Mouse (Mus musculus) heart, embryonic 15.5 days (tissue): ENCODE measurements around the gene 1600014C23Rik. TPM values are rescaled to one million over a fixed set of nuclear protein-coding genes. Genes with fewer than 3 reads are reported as not detected.

Experiments
- ATAC-seq: fragments of 200-750 bp; cut with Nextera tagmentation; replicated peaks from 2 replicates; pipeline ENCODE4 v1.8.0; 2017; ENCODE audit warnings: low read depth, moderate TSS enrichment; ENCODE audit not compliant: insufficient number of reproducible peaks, insufficient read depth, low FRiP score
- H3K27ac ChIP-seq: fragments of 300-500 bp; sonication (generic); 2 replicates; pipeline ENCODE4 v1.5.1; 2015; ENCODE audit warnings: mild to moderate bottlenecking, inconsistent platforms
- H3K27me3 ChIP-seq: fragments of 300-500 bp; sonication (generic); 2 replicates; pipeline ENCODE4 v1.6.1; 2015; ENCODE audit warnings: inconsistent platforms
- H3K36me3 ChIP-seq: fragments of 300-500 bp; sonication (generic); 2 replicates; pipeline ENCODE4 v1.6.1; 2015; ENCODE audit warnings: mild to moderate bottlenecking, inconsistent platforms
- H3K4me1 ChIP-seq: fragments of 300-500 bp; sonication (generic); replicated peaks from 2 replicates; pipeline ENCODE4 v1.6.1; 2015; ENCODE audit warnings: inconsistent platforms
- H3K4me2 ChIP-seq: fragments of 300-500 bp; sonication (generic); 2 replicates; pipeline ENCODE4 v1.6.1; 2015; ENCODE audit warnings: inconsistent platforms, mild to moderate bottlenecking, moderate library complexity
- H3K4me3 ChIP-seq: fragments of 300-500 bp; sonication (generic); 2 replicates; pipeline ENCODE4 v1.5.1; 2015; ENCODE audit warnings: mild to moderate bottlenecking, inconsistent platforms
- H3K9ac ChIP-seq: fragments of 300-500 bp; sonication (generic); 2 replicates; pipeline ENCODE4 v1.6.1; 2015; ENCODE audit warnings: mild to moderate bottlenecking, inconsistent platforms
- H3K9me3 ChIP-seq: fragments of 300-500 bp; sonication (generic); replicated peaks from 2 replicates; pipeline ENCODE4 v1.6.1; 2016; ENCODE audit warnings: inconsistent platforms
- WGBS: fragments of 180-500 bp; shearing (Covaris S2); methylation state at CpG from one replicate; pipeline ENCODE4 v1.1.7; 2015; ENCODE audit warnings: mixed read lengths; 5-methylcytosine and 5-hydroxymethylcytosine counted together
- polyA plus RNA-seq: library from polyadenylated mRNA; unstranded; fragments of >200 nt; fragmentation: Nextera tagmentation; extraction: Ambion mirVana; gene quantifications from 2 replicates; pipeline ENCODE4 v1.2.1, GENCODE M21; 2015

The 1600014C23Rik gene
- polyA plus RNA-seq, 1 experiment from 2014 or later: 0.98 TPM

GRCm38 (mm10) chr17:45700496-45701235 lies 33.0 kb downstream of the 1600014C23Rik start:
- Histone ChIP-seq H3K4me2 (peak overlapping the region; percentile 17; the same call in 1 of the 2 replicates), H3K9ac (no peak overlapping the region), H3K36me3 (peaks cover 7% of the 10 kb centered on the region), H3K4me1 (peaks cover 25% of the 10 kb centered on the region), H3K27me3 (no peaks in the 10 kb centered on the region), H3K27ac (peak overlapping the region; percentile 52), H3K4me3 (no peak overlapping the region), H3K9me3 (no peaks in the 10 kb centered on the region)
- 0 out of 2 replicates have a peak, but pooled peaks have one; percentile 32 for ATAC-seq
- 30% methylated on average over 11 of the region's 16 CpGs for WGBS

- H3K27me3 ChIP-seq: no peaks in the 10 kb centered on the region
- no peak for ATAC-seq
- WGBS: 89% methylated on average over 3 of the region's 3 CpGs
These were observed 34.5 kb downstream of the 1600014C23Rik start for GRCm38 (mm10) chr17:45699039-45699740.

GRCm38 (mm10) chr17:45698368-45698767 lies 35.3 kb downstream of the 1600014C23Rik start:
- Histone ChIP-seq H3K9me3 (no peaks in the 10 kb centered on the region), H3K4me1 (peaks cover 46% of the 10 kb centered on the region)
- WGBS: 59% methylated on average over 6 of the region's 6 CpGs

More at GRCm38 (mm10) chr17:45699039-45699740, 34.5 kb downstream of the 1600014C23Rik start:
- no peak overlapping the region for H3K27ac ChIP-seq
- H3K4me1 ChIP-seq: peaks cover 38% of the 10 kb centered on the region
- H3K36me3 ChIP-seq: peaks cover 7% of the 10 kb centered on the region
- no peaks in the 10 kb centered on the region for H3K9me3 ChIP-seq
- no peak overlapping the region for H3K4me3 ChIP-seq
- H3K4me2 ChIP-seq: no peak overlapping the region
- H3K9ac ChIP-seq: no peak overlapping the region

GRCm38 (mm10) chr17:45696981-45697380 lies 36.7 kb downstream of the 1600014C23Rik start:
- no peak for ATAC-seq
- H3K4me1 ChIP-seq: peaks cover 53% of the 10 kb centered on the region
- 86% methylated on average over 9 of the region's 9 CpGs for WGBS
- no peaks in the 10 kb centered on the region for H3K27me3 ChIP-seq
- no peak overlapping the region for H3K27ac ChIP-seq
- H3K36me3 ChIP-seq: peaks cover 7% of the 10 kb centered on the region
- no peaks in the 10 kb centered on the region for H3K9me3 ChIP-seq
- no peak overlapping the region for H3K4me3 ChIP-seq
- no peak overlapping the region for H3K4me2 ChIP-seq
- no peak overlapping the region for H3K9ac ChIP-seq

More at GRCm38 (mm10) chr17:45698368-45698767, 35.3 kb downstream of the 1600014C23Rik start:
- no peak for ATAC-seq
- no peak overlapping the region for H3K4me2 ChIP-seq
- no peak overlapping the region; the same call in 1 of the 2 replicates for H3K27ac ChIP-seq
- no peaks in the 10 kb centered on the region for H3K27me3 ChIP-seq
- no peak overlapping the region for H3K9ac ChIP-seq
- H3K36me3 ChIP-seq: peaks cover 7% of the 10 kb centered on the region
- no peak overlapping the region for H3K4me3 ChIP-seq

GRCm38 (mm10) chr17:45695227-45696120 lies 38.2 kb downstream of the 1600014C23Rik start:
- WGBS: 56% methylated on average over 23 of the region's 23 CpGs
- Histone ChIP-seq H3K9me3 (no peaks in the 10 kb centered on the region), H3K4me2 (no peak overlapping the region), H3K27ac (0 out of 2 replicates have a peak overlapping the region, but pooled peaks have one; percentile 40), H3K36me3 (peaks cover 7% of the 10 kb centered on the region), H3K9ac (no peak overlapping the region; the same call in 1 of the 2 replicates), H3K27me3 (no peaks in the 10 kb centered on the region), H3K4me1 (peaks cover 43% of the 10 kb centered on the region), H3K4me3 (no peak overlapping the region)
- no peak for ATAC-seq

- 52% methylated on average over 18 of the region's 18 CpGs for WGBS
These were observed 39.7 kb downstream of the 1600014C23Rik start for GRCm38 (mm10) chr17:45693812-45694565.

GRCm38 (mm10) chr17:45692159-45692558 lies 41.5 kb downstream of the 1600014C23Rik start:
- H3K4me3 ChIP-seq: no peak overlapping the region
- no peaks in the 10 kb centered on the region for H3K27me3 ChIP-seq
- H3K4me2 ChIP-seq: no peak overlapping the region
- no peak for ATAC-seq
- H3K36me3 ChIP-seq: no peaks in the 10 kb centered on the region; the same call in 1 of the 2 replicates
- H3K9me3 ChIP-seq: no peaks in the 10 kb centered on the region
- no peak overlapping the region for H3K27ac ChIP-seq
- H3K4me1 ChIP-seq: peaks cover 48% of the 10 kb centered on the region
- 76% methylated on average over 5 of the region's 5 CpGs for WGBS
- H3K9ac ChIP-seq: no peak overlapping the region

More at GRCm38 (mm10) chr17:45693812-45694565, 39.7 kb downstream of the 1600014C23Rik start:
- no peak for ATAC-seq
- no peaks in the 10 kb centered on the region for H3K9me3 ChIP-seq
- H3K4me3 ChIP-seq: no peak overlapping the region
- H3K4me1 ChIP-seq: peaks cover 39% of the 10 kb centered on the region
- peak overlapping the region; percentile 21; the same call in 1 of the 2 replicates for H3K27ac ChIP-seq
- no peaks in the 10 kb centered on the region for H3K27me3 ChIP-seq
- H3K9ac ChIP-seq: no peak overlapping the region
- H3K36me3 ChIP-seq: peaks cover 7% of the 10 kb centered on the region
- 0 out of 2 replicates have a peak overlapping the region, but pooled peaks have one; percentile 11 for H3K4me2 ChIP-seq

GRCm38 (mm10) chr17:45690044-45690443 lies 43.6 kb downstream of the 1600014C23Rik start:
- H3K9me3 ChIP-seq: no peaks in the 10 kb centered on the region
- H3K4me2 ChIP-seq: no peak overlapping the region
- H3K27me3 ChIP-seq: no peaks in the 10 kb centered on the region
- H3K4me3 ChIP-seq: no peak overlapping the region
- no peak overlapping the region for H3K9ac ChIP-seq
- 89% methylated on average over 4 of the region's 4 CpGs for WGBS
- peaks cover 45% of the 10 kb centered on the region for H3K4me1 ChIP-seq
- H3K36me3 ChIP-seq: no peaks in the 10 kb centered on the region
- no peak overlapping the region for H3K27ac ChIP-seq
- ATAC-seq: no peak

GRCm38 (mm10) chr17:45689120-45689519 lies 44.5 kb downstream of the 1600014C23Rik start:
- Histone ChIP-seq H3K4me1 (peaks cover 47% of the 10 kb centered on the region), H3K27me3 (no peaks in the 10 kb centered on the region), H3K4me2 (no peak overlapping the region), H3K36me3 (no peaks in the 10 kb centered on the region), H3K4me3 (no peak overlapping the region), H3K9me3 (no peaks in the 10 kb centered on the region), H3K9ac (no peak overlapping the region), H3K27ac (no peak overlapping the region)
- ATAC-seq: no peak
- 56% methylated on average over 9 of the region's 9 CpGs for WGBS

GRCm38 (mm10) chr17:45686716-45687115 lies 46.9 kb downstream of the 1600014C23Rik start, which contains the start of gene Tmem63b:
Tmem63b (minus strand) TSS chr17:45686905.
- no peaks in the 10 kb centered on the region for H3K27me3 ChIP-seq
- 0 out of 2 replicates have a peak, but pooled peaks have one; percentile 2 for ATAC-seq
- peak within 1 kb of the TSS; percentile 97 for H3K4me3 ChIP-seq
- peak within 1 kb of the TSS; percentile 92 for H3K4me2 ChIP-seq
- peak within 1 kb of the TSS; percentile 95 for H3K9ac ChIP-seq
- H3K27ac ChIP-seq: peak within 1 kb of the TSS; percentile 80
- 6% methylated on average over 12 of the region's 12 CpGs for WGBS
- no peaks in the 10 kb centered on the region for H3K9me3 ChIP-seq
- peaks cover 34% of the 10 kb centered on the region for H3K4me1 ChIP-seq
- no peaks in the 10 kb centered on the region for H3K36me3 ChIP-seq
